Mouse (Mus musculus): ENCODE results near the gene G6pdx.

DNA sequence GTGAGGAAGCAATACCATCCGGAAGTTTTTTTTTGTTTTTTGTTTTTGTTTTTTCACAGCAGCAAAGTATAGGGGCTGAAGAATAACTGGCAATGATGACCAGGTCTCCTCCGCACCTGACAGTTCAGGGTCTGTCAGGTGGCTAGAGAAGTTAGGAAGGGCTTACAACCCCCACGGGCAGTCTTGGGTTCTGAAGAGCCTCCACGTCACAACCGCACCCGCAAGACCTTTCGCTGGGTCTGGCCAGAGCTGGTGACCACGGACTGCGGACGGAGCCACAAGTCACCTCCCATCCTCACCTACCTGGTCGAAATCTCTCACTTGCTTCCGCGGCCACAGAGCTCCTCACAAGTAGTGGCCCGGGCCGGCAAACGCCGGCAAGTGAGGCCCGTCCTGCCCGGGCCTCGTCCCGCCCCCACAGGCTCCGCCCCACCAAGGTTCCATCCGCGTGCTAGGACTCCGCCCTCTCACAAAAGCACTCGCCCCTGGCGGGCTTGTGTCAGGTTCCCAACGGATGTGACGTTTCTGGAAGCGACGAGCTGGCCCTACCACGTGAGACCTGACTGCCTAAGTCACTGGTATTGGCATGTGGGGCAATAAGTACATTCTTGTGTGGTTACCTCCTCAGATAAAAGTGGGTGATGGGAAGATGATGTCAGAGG lies 56.0 kb downstream of the G6pdx start, which contains the start of the genes Ubl4a and Slc10a3:
- TF ChIP-seq CTCF (IDR thresholded peaks at IDR 0.05; ENCODE audit: insufficient read depth, low read length) (no peak), POLR2A (IDR thresholded peaks at IDR 0.05; ENCODE audit: borderline replicate concordance, extremely low read depth, low read depth, low read length) (peak; percentile 78; the same call in 1 of the 2 replicates)

Data from lung, adult 2 months (tissue).